Mouse (Mus musculus) ES-Bruce4 (cell line): Measurements from ENCODE around the gene Stk17b. TPM values are rescaled to one million over a fixed set of nuclear protein-coding genes. Genes with fewer than 3 reads are reported as not detected.
"Not testable (repeated sequence)": the region's sequence is repeated elsewhere in the genome, so short reads cannot be mapped to it uniquely, and the experiment has no call there.

Experiments
- H3K27ac ChIP-seq: 2 replicates; pipeline ENCODE4 v1.5.1; 2012; ENCODE audit warnings: low read length, inconsistent platforms; ENCODE audit not compliant: insufficient read depth
- H3K27me3 ChIP-seq: 2 replicates; pipeline ENCODE4 v1.6.1; 2012; ENCODE audit warnings: mild to moderate bottlenecking, low read length, inconsistent platforms; ENCODE audit not compliant: control insufficient read depth, poor library complexity, insufficient read depth, severe bottlenecking
- H3K36me3 ChIP-seq: 2 replicates; pipeline ENCODE4 v1.6.1; 2012; ENCODE audit warnings: inconsistent platforms, mild to moderate bottlenecking, low read length, moderate library complexity; ENCODE audit not compliant: control insufficient read depth, poor library complexity, insufficient read depth, severe bottlenecking
- H3K4me1 ChIP-seq: one replicate; pipeline ENCODE4 v1.8.1; 2011; ENCODE audit warnings: low read length; ENCODE audit not compliant: control insufficient read depth, insufficient read depth
- H3K4me3 ChIP-seq: 2 replicates; pipeline ENCODE4 v1.5.1; 2011; ENCODE audit warnings: low read depth, mild to moderate bottlenecking, low read length
- H3K9ac ChIP-seq: 2 replicates; pipeline ENCODE4 v1.6.1; 2012; ENCODE audit warnings: low read depth, mild to moderate bottlenecking, inconsistent platforms; ENCODE audit not compliant: poor library complexity, severe bottlenecking
- H3K9me3 ChIP-seq: replicated peaks from 2 replicates; pipeline ENCODE4 v1.6.1; 2012; ENCODE audit warnings: mild to moderate bottlenecking, low read length, inconsistent platforms; ENCODE audit not compliant: control insufficient read depth, poor library complexity, insufficient read depth, severe bottlenecking
- CTCF ChIP-seq: IDR thresholded peaks from one replicate; pipeline ENCODE4 v1.8.1; 2011; ENCODE audit warnings: low read depth, low read length
- EP300 ChIP-seq: IDR thresholded peaks from 2 replicates; pipeline ENCODE4 v1.6.1; 2011; ENCODE audit warnings: low read depth, low read length; ENCODE audit not compliant: insufficient read depth
- POLR2A ChIP-seq: IDR thresholded peaks from one replicate; pipeline ENCODE4 v1.8.1; 2011; ENCODE audit warnings: low read length; ENCODE audit not compliant: insufficient read depth
- polyA plus RNA-seq: library from polyadenylated mRNA; stranded (reverse); fragments of >200 nt; gene quantifications from 2 replicates; pipeline ENCODE4 v1.2.4, GENCODE M21; 2011; ENCODE audit warnings: low read depth; ENCODE audit not compliant: missing spikeins, insufficient read depth, insufficient read length

The Stk17b gene
- polyA plus RNA-seq, 1 experiment = 48.1 TPM

DNA sequence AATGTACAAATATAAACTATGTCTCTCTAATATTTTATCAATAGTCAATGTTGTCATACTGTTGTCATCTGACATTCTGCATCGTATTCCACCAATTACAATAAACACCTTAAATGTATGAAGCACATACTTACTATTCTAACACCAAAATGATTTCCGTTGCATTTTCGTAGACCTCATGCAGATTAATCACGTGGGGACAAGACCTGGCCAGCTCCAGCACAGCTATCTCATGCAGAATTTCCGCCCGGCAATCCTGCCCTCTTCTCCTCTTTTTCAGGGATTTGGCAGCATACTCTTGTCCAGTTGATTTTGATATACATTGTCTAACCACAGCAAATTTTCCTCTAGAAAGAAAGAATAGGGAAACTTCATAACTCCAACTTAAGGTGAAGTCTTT is 13.5 kb downstream of the Stk17b start:
- Histone ChIP-seq H3K4me1 (no peaks in the 10 kb centered on the region), H3K4me3 (no peak overlapping the region), H3K27me3 (no peaks in the 10 kb centered on the region), H3K27ac (no peak overlapping the region), H3K9ac (no peak overlapping the region), H3K9me3 (no peaks in the 10 kb centered on the region), H3K36me3 (peaks cover 5% of the 10 kb centered on the region)
- TF ChIP-seq CTCF = no peak
- TF ChIP-seq POLR2A = no peak
- TF ChIP-seq EP300 = no peak

DNA sequence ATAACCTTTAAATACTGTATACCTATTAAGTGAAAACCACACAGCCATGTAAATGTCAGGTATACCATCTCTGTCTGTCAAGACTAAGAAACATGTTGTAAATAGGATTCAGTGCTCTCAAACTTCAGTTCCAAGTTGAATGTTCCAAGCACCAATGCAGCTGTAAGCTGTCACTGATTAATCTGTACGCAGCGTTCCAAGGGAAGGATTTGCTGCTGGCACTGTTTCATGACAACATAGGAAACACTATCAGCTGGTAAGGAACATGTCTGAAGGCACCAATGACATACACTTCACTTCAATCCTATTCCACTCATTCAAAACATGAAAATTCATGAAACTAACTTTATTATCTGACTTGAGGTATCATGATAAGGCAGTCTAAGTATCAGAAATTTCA is 18.9 kb downstream of the Stk17b start:
- no peaks in the 10 kb centered on the region for H3K4me1 ChIP-seq
- no peak overlapping the region for H3K4me3 ChIP-seq
- peaks cover 21% of the 10 kb centered on the region for H3K36me3 ChIP-seq
- H3K27me3 ChIP-seq = no peaks in the 10 kb centered on the region
- no peak overlapping the region for H3K27ac ChIP-seq
- H3K9ac ChIP-seq = no peak overlapping the region
- no peak for TF ChIP-seq EP300
- TF ChIP-seq CTCF = no peak
- TF ChIP-seq POLR2A = no peak
- no peaks in the 10 kb centered on the region for H3K9me3 ChIP-seq

GRCm38 (mm10) chr1:53757316-53757715 is 27.7 kb downstream of the Stk17b start:
- TF ChIP-seq POLR2A (no peak), CTCF (no peak), EP300 (no peak)
- Histone ChIP-seq H3K27ac (peak overlapping the region; percentile 4; the same call in 1 of the 2 replicates), H3K4me1 (no peaks in the 10 kb centered on the region), H3K9me3 (no peaks in the 10 kb centered on the region), H3K36me3 (peaks cover 14% of the 10 kb centered on the region), H3K4me3 (no peak overlapping the region), H3K9ac (no peak overlapping the region), H3K27me3 (no peaks in the 10 kb centered on the region)

- not testable (repeated sequence) for H3K4me3 ChIP-seq, H3K9ac ChIP-seq, H3K27me3 ChIP-seq, H3K9me3 ChIP-seq, H3K27ac ChIP-seq, H3K36me3 ChIP-seq, H3K4me1 ChIP-seq
These were observed 31.5 kb downstream of the Stk17b start for GRCm38 (mm10) chr1:53753501-53753900.

GRCm38 (mm10) chr1:53751144-53751543 is 33.9 kb downstream of the Stk17b start:
- Histone ChIP-seq H3K27me3 (no peaks in the 10 kb centered on the region), H3K9ac (peak overlapping the region; percentile 22; the same call in 1 of the 2 replicates), H3K36me3 (no peaks in the 10 kb centered on the region), H3K27ac (peak overlapping the region; percentile 99), H3K4me1 (no peaks in the 10 kb centered on the region), H3K9me3 (0 out of 2 replicates have a peak, but pooled peaks cover 3% of the 10 kb centered on the region), H3K4me3 (peak overlapping the region; percentile 45; the same call in 1 of the 2 replicates)
- TF ChIP-seq EP300 = peak; percentile 72; the same call in 1 of the 2 replicates
- no peak for TF ChIP-seq CTCF
- no peak for TF ChIP-seq POLR2A

DNA sequence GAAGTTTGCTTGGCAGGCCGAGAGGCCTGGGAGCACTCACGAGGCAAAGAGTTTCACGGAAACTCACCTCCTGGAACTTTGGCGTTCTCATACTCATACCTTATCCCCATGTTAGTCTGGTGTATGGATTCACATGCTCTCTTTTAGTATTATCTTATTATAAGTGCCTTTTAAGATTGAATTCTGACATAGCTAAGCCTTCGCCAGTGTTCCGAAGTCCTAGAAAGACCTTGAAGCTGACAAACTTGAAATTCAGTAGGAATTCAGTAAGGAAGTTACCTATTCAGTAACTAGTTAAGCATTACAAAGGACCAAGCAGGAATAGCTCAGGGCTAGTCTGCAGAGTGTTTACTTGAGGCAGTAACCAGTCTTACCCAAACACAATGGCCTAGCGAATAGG is 34.3 kb downstream of the Stk17b start:
- H3K27ac ChIP-seq = peak overlapping the region; percentile 91
- H3K4me3 ChIP-seq, H3K9me3 ChIP-seq, H3K4me1 ChIP-seq, H3K36me3 ChIP-seq, H3K9ac ChIP-seq, H3K27me3 ChIP-seq: not testable (repeated sequence)
